Mouse (Mus musculus): ENCODE measurements at regions not wholly inside any gene's neighbourhood (a gene's known extent, or its start where the extent isn't known, plus 50 kb on each side); places are given as distances from the start of the nearest gene placed in this dataset.

- H3K9me3 ChIP-seq (ENCODE audit: control insufficient read depth, low read length), result no peaks in the 10 kb centered on the region
- no peaks in the 10 kb centered on the region for H3K36me3 ChIP-seq (ENCODE audit: control insufficient read depth, insufficient read depth, low read length)
- H3K9ac ChIP-seq (ENCODE audit: low read depth, low read length), result no peak overlapping the region
- no peak overlapping the region for H3K4me2 ChIP-seq (ENCODE audit: low read depth, low read length)
- no peaks in the 10 kb centered on the region for H3K4me1 ChIP-seq (ENCODE audit: control insufficient read depth, insufficient read depth, low read length)
- H3K27ac ChIP-seq (replicated peaks; ENCODE audit: low read depth, low read length), result no peak overlapping the region
- 86% methylated on average over 1 of the region's 1 CpGs for WGBS
- ATAC-seq (ENCODE audit: low read depth), result no peak
- H3K27me3 ChIP-seq (replicated peaks; ENCODE audit: control insufficient read depth, insufficient read depth, low read length), result no peaks in the 10 kb centered on the region
- peak; percentile 22 for DNase-seq (ENCODE audit: low spot score)
- H3K4me3 ChIP-seq (ENCODE audit: low read depth, low read length), result no peak overlapping the region
Observed at GRCm38 (mm10) chr11:90981626-90982025, 293.5 kb upstream of the Tom1l1 start.

GRCm38 (mm10) chr11:90978234-90978633 lies 290.1 kb upstream of the Tom1l1 start:
- DNase-seq (ENCODE audit: low spot score) (no peak), ATAC-seq (ENCODE audit: low read depth) (no peak)
- no peak overlapping the region for H3K9ac ChIP-seq (ENCODE audit: low read depth, low read length)
- no peaks in the 10 kb centered on the region for H3K4me1 ChIP-seq (ENCODE audit: control insufficient read depth, insufficient read depth, low read length)
- H3K36me3 ChIP-seq (ENCODE audit: control insufficient read depth, insufficient read depth, low read length), result no peaks in the 10 kb centered on the region
- no peak overlapping the region for H3K4me3 ChIP-seq (ENCODE audit: low read depth, low read length)
- 69% methylated on average over 3 of the region's 3 CpGs for WGBS
- H3K4me2 ChIP-seq (ENCODE audit: low read depth, low read length), result no peak overlapping the region
- H3K27ac ChIP-seq (replicated peaks; ENCODE audit: low read depth, low read length), result no peak overlapping the region
- no peaks in the 10 kb centered on the region for H3K9me3 ChIP-seq (ENCODE audit: control insufficient read depth, low read length)
- H3K27me3 ChIP-seq (replicated peaks; ENCODE audit: control insufficient read depth, insufficient read depth, low read length), result no peaks in the 10 kb centered on the region

- Histone ChIP-seq H3K9ac (ENCODE audit: low read depth, low read length) (no peak overlapping the region), H3K4me3 (ENCODE audit: low read depth, low read length) (no peak overlapping the region), H3K27ac (replicated peaks; ENCODE audit: low read depth, low read length) (no peak overlapping the region), H3K4me2 (ENCODE audit: low read depth, low read length) (no peak overlapping the region), H3K27me3 (replicated peaks; ENCODE audit: control insufficient read depth, insufficient read depth, low read length) (no peaks in the 10 kb centered on the region), H3K4me1 (ENCODE audit: control insufficient read depth, insufficient read depth, low read length) (no peaks in the 10 kb centered on the region), H3K36me3 (ENCODE audit: control insufficient read depth, insufficient read depth, low read length) (no peaks in the 10 kb centered on the region), H3K9me3 (ENCODE audit: control insufficient read depth, low read length) (0 out of 2 replicates have a peak, but pooled peaks cover 4% of the 10 kb centered on the region)
- DNase-seq (ENCODE audit: low spot score), result no peak
- WGBS, result 75% methylated on average over 5 of the region's 5 CpGs
- ATAC-seq (ENCODE audit: low read depth), result no peak
Observed at GRCm38 (mm10) chr11:90941076-90941475, 252.9 kb upstream of the Tom1l1 start.

GRCm38 (mm10) chr11:90925738-90926137 lies 237.6 kb upstream of the Tom1l1 start:
- no peak for DNase-seq (ENCODE audit: low spot score)

GRCm38 (mm10) chr11:90917782-90918181 lies 229.6 kb upstream of the Tom1l1 start:
- ATAC-seq (ENCODE audit: low read depth), result no peak

More at GRCm38 (mm10) chr11:90925738-90926137, 237.6 kb upstream of the Tom1l1 start:
- H3K9me3 ChIP-seq (ENCODE audit: control insufficient read depth, low read length), result no peaks in the 10 kb centered on the region
- ATAC-seq (ENCODE audit: low read depth), result no peak
- H3K36me3 ChIP-seq (ENCODE audit: control insufficient read depth, insufficient read depth, low read length), result no peaks in the 10 kb centered on the region
- no peaks in the 10 kb centered on the region for H3K27me3 ChIP-seq (replicated peaks; ENCODE audit: control insufficient read depth, insufficient read depth, low read length)
- no peak overlapping the region for H3K27ac ChIP-seq (replicated peaks; ENCODE audit: low read depth, low read length)
- H3K4me3 ChIP-seq (ENCODE audit: low read depth, low read length), result no peak overlapping the region
- no peaks in the 10 kb centered on the region for H3K4me1 ChIP-seq (ENCODE audit: control insufficient read depth, insufficient read depth, low read length)
- H3K4me2 ChIP-seq (ENCODE audit: low read depth, low read length), result no peak overlapping the region
- no peak overlapping the region for H3K9ac ChIP-seq (ENCODE audit: low read depth, low read length)

GRCm38 (mm10) chr11:90894236-90894635 lies 206.1 kb upstream of the Tom1l1 start:
- DNase-seq (ENCODE audit: low spot score), result no peak
- no peaks in the 10 kb centered on the region for H3K4me1 ChIP-seq (ENCODE audit: control insufficient read depth, insufficient read depth, low read length)
- ATAC-seq (ENCODE audit: low read depth), result no peak
- H3K27me3 ChIP-seq (replicated peaks; ENCODE audit: control insufficient read depth, insufficient read depth, low read length), result no peaks in the 10 kb centered on the region
- 42% methylated on average over 3 of the region's 3 CpGs for WGBS
- H3K27ac ChIP-seq (replicated peaks; ENCODE audit: low read depth, low read length), result no peak overlapping the region
- no peaks in the 10 kb centered on the region for H3K36me3 ChIP-seq (ENCODE audit: control insufficient read depth, insufficient read depth, low read length)
- no peak overlapping the region for H3K4me3 ChIP-seq (ENCODE audit: low read depth, low read length)
- no peak overlapping the region for H3K9ac ChIP-seq (ENCODE audit: low read depth, low read length)
- no peak overlapping the region for H3K4me2 ChIP-seq (ENCODE audit: low read depth, low read length)
- no peaks in the 10 kb centered on the region for H3K9me3 ChIP-seq (ENCODE audit: control insufficient read depth, low read length)

More at GRCm38 (mm10) chr11:90917782-90918181, 229.6 kb upstream of the Tom1l1 start:
- no peaks in the 10 kb centered on the region for H3K27me3 ChIP-seq (replicated peaks; ENCODE audit: control insufficient read depth, insufficient read depth, low read length)
- H3K4me3 ChIP-seq (ENCODE audit: low read depth, low read length), result no peak overlapping the region
- H3K4me1 ChIP-seq (ENCODE audit: control insufficient read depth, insufficient read depth, low read length), result no peaks in the 10 kb centered on the region
- H3K27ac ChIP-seq (replicated peaks; ENCODE audit: low read depth, low read length), result no peak overlapping the region
- no peak overlapping the region for H3K9ac ChIP-seq (ENCODE audit: low read depth, low read length)
- H3K36me3 ChIP-seq (ENCODE audit: control insufficient read depth, insufficient read depth, low read length), result no peaks in the 10 kb centered on the region
- 71% methylated on average over 3 of the region's 3 CpGs for WGBS
- no peak overlapping the region for H3K4me2 ChIP-seq (ENCODE audit: low read depth, low read length)
- H3K9me3 ChIP-seq (ENCODE audit: control insufficient read depth, low read length), result no peaks in the 10 kb centered on the region
- no peak for DNase-seq (ENCODE audit: low spot score)

- Histone ChIP-seq H3K4me1 (ENCODE audit: control insufficient read depth, insufficient read depth, low read length) (no peaks in the 10 kb centered on the region), H3K27me3 (replicated peaks; ENCODE audit: control insufficient read depth, insufficient read depth, low read length) (no peaks in the 10 kb centered on the region), H3K36me3 (ENCODE audit: control insufficient read depth, insufficient read depth, low read length) (no peaks in the 10 kb centered on the region), H3K9me3 (ENCODE audit: control insufficient read depth, low read length) (no peaks in the 10 kb centered on the region), H3K4me3 (ENCODE audit: low read depth, low read length) (no peak overlapping the region), H3K9ac (ENCODE audit: low read depth, low read length) (no peak overlapping the region), H3K27ac (replicated peaks; ENCODE audit: low read depth, low read length) (no peak overlapping the region), H3K4me2 (ENCODE audit: low read depth, low read length) (no peak overlapping the region)
- no peak for ATAC-seq (ENCODE audit: low read depth)
- no peak for DNase-seq (ENCODE audit: low spot score)
Observed at GRCm38 (mm10) chr11:90873122-90873521, 185.0 kb upstream of the Tom1l1 start.

GRCm38 (mm10) chr11:90871686-90872085 lies 183.5 kb upstream of the Tom1l1 start:
- no peak overlapping the region for H3K9ac ChIP-seq (ENCODE audit: low read depth, low read length)
- H3K27me3 ChIP-seq (replicated peaks; ENCODE audit: control insufficient read depth, insufficient read depth, low read length), result no peaks in the 10 kb centered on the region
- no peak overlapping the region for H3K27ac ChIP-seq (replicated peaks; ENCODE audit: low read depth, low read length)
- no peaks in the 10 kb centered on the region for H3K36me3 ChIP-seq (ENCODE audit: control insufficient read depth, insufficient read depth, low read length)
- H3K4me1 ChIP-seq (ENCODE audit: control insufficient read depth, insufficient read depth, low read length), result no peaks in the 10 kb centered on the region
- DNase-seq (ENCODE audit: low spot score) (no peak), ATAC-seq (ENCODE audit: low read depth) (no peak)
- no peaks in the 10 kb centered on the region for H3K9me3 ChIP-seq (ENCODE audit: control insufficient read depth, low read length)
- no peak overlapping the region for H3K4me3 ChIP-seq (ENCODE audit: low read depth, low read length)
- 77% methylated on average over 2 of the region's 2 CpGs for WGBS
- H3K4me2 ChIP-seq (ENCODE audit: low read depth, low read length), result no peak overlapping the region

- H3K27ac ChIP-seq (replicated peaks; ENCODE audit: low read depth, low read length), result no peak overlapping the region
- no peaks in the 10 kb centered on the region for H3K9me3 ChIP-seq (ENCODE audit: control insufficient read depth, low read length)
- no peak for DNase-seq (ENCODE audit: low spot score)
- 75% methylated on average over 4 of the region's 4 CpGs for WGBS
- H3K4me2 ChIP-seq (ENCODE audit: low read depth, low read length), result no peak overlapping the region
- ATAC-seq (ENCODE audit: low read depth), result no peak
- no peaks in the 10 kb centered on the region for H3K36me3 ChIP-seq (ENCODE audit: control insufficient read depth, insufficient read depth, low read length)
- no peaks in the 10 kb centered on the region for H3K4me1 ChIP-seq (ENCODE audit: control insufficient read depth, insufficient read depth, low read length)
- no peak overlapping the region for H3K9ac ChIP-seq (ENCODE audit: low read depth, low read length)
- no peak overlapping the region for H3K4me3 ChIP-seq (ENCODE audit: low read depth, low read length)
- no peaks in the 10 kb centered on the region for H3K27me3 ChIP-seq (replicated peaks; ENCODE audit: control insufficient read depth, insufficient read depth, low read length)
Observed at GRCm38 (mm10) chr11:90863981-90864760, 176.0 kb upstream of the Tom1l1 start.

All from embryonic facial prominence, embryonic 14.5 days (tissue).